Mouse (Mus musculus) kidney, adult 9 months (tissue): ENCODE data around the gene Ccdc154.
"Not testable (repeated sequence)": the region's sequence is repeated elsewhere in the genome, so short reads cannot be mapped to it uniquely, and the experiment has no call there.

Experiments
- DNase-seq: peaks from one replicate; pipeline ENCODE4 v3.0.0; 2022

Ccdc154 gene

DNA sequence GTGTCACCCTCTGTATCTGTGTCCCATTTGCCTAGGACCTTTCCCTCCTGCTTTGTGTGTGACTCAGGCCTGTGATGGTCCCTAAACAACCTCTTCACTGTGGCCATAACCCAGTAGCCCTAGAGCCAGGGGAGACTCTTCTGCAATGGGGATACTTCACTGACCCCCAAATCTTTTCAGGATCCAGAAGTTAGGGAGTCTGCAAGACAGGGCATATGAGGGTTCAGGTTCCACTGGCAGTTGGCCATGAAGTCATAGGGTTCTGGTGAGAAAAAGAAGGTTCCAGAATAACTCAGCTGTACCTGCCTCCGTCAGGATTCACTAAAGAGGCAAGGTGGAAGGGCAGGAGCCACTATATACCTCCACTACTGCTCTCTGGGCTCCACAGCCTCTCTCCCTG, at the start of gene Ccdc154:
Gene Ccdc154 (plus strand): TSS at position 301 of the 400 bp plus-strand sequence.
- DNase-seq, result no peak

DNA sequence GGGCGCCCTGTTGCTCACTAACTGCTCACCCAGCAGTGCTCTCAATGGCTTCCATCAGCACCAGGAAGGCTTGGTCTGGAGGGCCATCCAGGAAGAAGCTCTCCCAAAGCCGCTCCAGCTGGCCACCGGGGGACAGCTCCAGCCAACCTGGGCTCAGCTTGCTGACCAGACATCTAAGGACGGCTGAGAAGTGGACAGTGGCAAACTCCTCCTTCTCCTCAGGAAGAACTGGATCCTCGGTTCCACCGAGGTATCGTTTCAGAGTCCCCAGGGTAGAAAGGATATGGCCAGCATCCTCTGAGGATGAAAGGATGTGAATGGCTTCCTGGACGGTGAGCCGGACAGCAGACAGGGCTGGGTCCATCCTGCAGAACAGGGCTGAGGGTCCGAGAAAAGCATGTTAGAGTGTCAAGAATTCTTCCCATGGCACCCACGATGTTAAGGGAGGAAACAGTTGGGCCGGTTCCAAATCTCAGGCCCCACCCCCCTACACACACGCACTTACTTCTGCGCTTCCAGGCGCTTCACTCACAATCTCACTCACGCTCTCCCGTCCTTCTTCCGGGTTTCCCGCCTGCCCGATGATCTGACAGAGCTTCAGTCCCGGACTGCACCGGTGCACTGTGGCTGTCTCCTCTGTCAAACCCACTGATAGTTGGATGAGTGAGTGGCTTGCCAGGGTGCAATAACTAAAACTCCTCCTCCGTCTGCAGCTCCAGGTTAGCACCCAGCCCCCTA, 47.2 kb upstream of the Ccdc154 start:
- DNase-seq, result no peak

DNA sequence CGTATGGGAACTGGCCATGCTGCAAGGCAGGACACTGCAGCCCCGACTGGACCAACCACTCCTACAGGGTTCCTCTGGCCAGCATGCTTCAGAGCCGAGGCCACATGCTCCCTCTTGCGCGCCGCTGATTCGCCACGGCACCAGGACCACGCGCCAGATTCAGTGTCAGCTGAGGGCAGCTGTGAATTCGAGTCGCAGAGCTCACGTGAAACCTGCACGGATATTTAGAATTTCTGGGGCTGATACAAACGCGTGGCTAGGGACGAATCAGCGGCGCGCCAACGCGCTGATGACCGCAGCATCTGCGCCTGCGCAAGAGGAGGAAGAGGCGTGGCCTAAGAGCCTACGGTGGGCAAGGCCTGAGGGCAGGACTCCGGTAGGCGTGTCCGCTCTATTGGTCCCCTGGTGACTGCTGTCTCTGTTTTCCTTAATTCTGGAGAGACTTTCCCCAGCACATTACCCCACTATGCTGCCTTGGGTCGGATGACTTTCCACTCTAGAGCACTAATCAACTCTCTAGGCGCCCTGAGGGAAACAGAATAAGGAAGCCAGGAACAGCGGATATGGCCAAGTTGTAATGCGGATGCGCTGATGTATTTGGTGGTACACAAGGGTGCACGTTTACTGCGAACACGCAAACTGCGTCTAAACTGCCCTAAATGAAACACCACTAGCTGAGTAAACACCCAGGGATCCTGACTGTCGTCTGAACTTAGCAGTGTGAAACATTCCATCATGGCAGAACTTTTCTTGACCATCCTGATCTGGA, 46.4 kb upstream of the Ccdc154 start, which contains the start of gene Telo2:
Gene Telo2 (minus strand): TSS at position 304 of the 769 bp plus-strand sequence.
- peak; percentile 94 for DNase-seq

DNA sequence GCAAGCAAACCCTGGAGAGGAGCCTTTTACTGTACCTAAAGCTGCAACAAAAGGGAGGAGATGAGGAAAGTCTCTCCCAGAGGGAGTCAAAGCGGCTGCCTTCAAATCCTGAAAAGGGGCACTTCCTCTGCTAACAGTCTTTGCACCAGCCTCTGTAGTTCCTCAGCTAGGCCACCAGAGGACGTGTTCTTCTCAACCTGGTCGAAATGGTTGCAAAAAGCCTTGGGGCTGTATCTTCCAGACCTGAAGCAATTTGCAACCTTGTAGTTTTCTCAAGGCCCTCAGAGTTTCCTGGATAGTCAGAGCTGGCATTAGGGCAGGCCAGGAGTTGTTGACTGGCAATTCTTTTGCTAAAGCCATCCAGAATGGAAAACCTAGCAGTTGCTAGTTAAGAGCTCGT, 45.0 kb upstream of the Ccdc154 start:
- peak; percentile 28 for DNase-seq

DNA sequence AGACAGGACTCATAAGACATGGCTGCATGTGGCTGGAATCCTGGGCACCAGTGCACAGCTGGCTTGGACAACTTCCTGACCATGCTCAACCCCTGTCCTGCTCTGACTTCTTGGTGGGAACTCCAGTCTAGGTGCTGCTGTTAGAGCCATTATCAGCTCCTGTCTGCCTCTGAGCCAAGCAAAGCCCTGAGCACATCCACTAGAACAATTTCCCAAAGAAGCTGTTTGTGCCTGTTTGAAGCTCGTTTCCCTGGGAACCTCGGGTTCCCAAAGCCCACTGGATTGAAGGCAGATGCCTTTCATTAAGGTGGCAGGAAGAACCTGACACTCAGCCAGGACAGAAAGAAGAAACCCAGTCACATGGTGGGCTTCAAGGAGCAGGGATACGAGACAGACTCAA, 41.9 kb upstream of the Ccdc154 start, which contains the start of gene Ptx4:
Gene Ptx4 (plus strand): TSS at position 355 of the 400 bp plus-strand sequence.
- DNase-seq, result no peak

DNA sequence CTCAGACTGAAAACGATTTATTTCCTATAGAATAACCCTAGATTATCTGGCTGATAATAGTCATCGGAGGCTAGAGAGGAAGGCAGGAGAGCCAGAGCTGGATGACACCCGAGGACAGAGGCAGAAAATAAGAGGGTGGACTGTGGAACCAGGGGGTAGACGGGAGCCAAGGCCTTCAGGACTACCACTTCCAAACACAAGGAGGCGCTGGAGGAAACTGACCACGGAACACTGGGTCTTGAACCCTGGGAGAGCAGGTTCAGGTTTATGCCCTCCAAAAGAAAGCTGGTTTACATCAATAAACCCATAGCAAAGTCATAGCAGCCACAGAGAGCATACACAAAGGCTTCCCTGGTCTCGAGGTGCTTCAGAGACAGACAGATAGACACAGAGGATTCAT, 38.3 kb upstream of the Ccdc154 start:
- DNase-seq, result peak; percentile 35

DNA sequence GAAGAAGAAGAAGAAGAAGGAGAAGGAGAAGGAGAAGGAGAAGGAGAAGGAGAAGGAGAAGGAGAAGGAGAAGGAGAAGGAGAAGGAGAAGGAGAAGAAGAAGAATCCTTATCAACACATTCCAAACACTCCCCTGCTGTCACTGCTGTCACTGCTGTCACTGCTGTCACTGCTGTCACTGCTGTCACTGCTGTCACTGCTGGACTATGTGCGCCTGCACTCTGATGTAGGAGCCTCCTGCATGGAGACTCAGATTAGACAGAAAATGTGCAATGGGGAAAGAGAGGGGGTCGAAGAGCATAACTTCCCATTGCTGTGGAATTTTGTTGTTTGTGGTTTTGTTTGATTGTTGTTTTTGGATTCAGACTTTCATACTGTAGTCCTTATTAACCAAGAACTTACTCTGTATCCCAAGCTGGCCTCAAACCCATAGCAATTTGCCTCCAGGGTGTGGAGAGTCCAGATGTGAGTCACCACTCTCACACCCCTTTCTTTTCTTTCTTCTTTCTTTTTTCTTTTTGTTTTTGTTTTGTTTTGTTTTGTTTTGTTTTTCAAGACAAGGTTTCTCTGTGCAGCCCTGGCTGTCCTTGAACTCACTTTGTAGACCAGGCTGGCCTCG, 36.7 kb upstream of the Ccdc154 start:
- DNase-seq, result not testable (repeated sequence)

DNA sequence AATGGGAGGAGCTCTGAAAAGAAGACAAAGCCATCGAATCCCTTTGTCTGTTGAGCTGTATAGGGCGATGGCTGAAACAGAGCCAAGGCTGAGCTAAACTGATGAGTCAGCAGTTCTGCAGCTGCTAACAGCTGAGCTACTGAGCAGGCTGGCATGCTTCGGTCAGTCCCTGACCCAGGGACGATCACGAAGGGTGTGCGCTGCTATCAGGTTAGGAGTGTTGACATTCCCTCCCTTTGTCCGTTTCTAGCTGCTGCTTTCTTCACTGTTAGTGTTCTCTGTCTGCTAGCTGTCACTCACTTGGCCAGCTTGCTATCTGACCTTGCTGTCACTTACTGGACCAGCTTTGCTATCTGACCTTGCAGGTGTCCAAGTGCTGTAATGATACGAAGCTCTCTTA, 35.2 kb upstream of the Ccdc154 start:
- no peak for DNase-seq

DNA sequence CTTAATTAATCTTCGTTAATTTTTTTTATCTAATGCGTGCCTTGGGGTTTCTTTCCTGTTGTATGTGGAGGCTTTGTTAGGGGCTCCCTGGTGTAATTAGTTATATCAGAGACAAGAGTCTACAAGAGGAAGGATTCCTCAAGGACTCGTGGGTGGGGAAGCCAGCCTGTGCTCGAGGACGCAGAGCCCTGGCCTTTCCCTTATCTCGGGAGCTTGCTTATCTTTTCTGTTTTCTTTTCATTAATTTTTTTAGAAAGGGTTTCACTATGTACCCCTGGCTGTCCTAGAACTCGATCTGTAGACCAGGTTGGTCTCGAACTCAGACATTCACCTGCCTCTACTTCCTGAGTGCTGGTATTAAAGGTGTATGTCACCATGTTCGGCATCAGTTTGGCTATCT, 34.6 kb upstream of the Ccdc154 start:
- DNase-seq, result no peak

DNA sequence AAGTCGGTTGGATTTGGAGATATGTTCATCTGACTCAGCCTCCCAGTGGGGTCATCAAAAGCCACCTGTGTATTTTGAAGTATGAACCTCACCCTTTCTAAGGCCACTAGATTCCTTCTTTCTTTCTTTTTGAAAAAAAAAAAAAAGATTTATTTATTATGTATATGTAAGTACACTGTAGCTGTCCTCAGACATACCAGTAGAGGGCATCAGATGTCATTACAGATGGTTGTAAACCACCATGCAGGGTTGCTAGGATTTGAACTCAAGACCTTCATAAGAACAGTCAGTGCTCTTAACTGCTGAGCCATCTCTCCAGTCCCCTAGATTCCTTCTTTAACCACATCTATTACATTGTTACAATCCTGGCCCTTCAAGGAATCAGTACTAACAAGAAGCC, 32.2 kb upstream of the Ccdc154 start:
- no peak for DNase-seq

DNA sequence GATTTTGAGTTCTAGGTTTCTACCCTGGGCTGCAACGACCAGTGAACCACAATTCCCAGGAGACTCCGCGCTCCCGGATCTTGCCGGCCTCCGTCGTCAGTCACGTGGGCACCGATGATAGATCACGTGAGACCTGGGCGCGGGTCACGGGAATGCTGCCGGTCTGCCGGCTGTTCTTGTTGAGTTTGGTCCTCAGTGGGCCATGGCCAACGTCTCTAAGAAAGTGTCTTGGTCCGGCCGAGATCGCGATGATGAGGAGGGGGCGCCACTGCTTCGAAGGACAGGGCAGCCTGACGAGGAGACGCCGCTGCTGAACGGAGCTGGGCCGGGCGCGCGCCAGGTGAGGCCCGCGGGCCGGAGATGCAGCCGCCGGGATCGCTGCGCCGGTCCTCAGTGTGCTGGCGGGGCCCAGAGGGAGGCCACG, 29.0 kb upstream of the Ccdc154 start, which contains the start of gene Clcn7:
Gene Clcn7 (plus strand): TSS at position 117 of the 424 bp plus-strand sequence.
- DNase-seq, result peak; percentile 96

DNA sequence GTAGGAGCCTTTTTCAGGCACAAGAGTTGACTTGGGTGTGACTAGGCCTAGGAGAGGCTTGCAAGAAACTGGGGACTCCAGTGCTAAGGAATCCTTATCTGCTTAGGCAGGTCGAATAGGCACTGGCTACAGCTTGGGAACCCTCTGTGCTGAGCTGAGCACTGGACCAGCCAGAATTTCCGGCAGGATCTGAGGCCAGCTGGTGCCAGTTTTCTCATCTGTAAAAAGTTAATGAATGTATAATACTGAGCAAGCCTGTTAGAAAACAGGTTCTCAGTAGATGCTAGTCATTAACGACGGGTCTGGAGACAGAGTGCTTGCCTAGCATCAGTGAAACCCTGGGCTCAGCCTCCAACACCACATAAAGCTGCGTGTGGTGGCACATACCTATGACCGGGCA, 26.6 kb upstream of the Ccdc154 start:
- DNase-seq, result peak; percentile 77

DNA sequence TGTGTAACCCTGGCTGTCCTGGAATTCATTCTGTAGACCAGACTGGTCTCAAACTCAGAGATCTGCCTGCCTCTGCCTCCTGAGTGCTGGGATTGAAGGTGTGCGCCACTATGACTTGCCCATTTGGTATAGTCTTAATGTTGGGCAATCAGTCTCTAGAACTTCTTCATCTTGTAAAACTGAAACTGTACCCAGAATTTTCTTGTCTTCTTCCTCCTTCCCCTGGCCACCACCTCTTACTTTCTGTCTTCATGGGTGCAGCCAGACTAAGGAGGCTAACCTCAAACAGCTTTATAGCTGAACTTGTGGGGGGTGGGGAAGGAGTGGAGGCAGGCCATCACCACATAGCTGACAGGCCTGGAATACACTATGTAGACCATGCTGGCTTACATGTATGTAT, 23.5 kb upstream of the Ccdc154 start:
- DNase-seq, result no peak

DNA sequence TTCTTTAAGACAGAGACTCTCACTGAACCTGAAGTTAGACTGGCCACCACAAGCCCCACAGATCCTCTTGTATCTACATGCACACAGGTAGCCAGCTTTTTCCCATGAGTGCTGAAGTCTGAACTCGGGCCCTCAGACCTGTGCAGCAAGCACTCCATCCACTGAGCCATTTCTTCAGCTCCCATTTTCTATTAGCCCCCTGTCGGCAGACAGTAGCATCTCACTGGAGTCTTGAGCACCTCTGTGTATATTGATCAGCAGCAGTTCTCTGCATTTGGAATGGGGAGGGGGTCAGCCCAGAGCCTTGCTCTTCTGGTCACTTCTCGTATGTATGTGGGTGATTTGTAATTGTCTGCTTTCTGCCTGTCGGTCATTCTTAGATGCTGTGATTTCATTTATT, 22.3 kb upstream of the Ccdc154 start:
- DNase-seq, result no peak

DNA sequence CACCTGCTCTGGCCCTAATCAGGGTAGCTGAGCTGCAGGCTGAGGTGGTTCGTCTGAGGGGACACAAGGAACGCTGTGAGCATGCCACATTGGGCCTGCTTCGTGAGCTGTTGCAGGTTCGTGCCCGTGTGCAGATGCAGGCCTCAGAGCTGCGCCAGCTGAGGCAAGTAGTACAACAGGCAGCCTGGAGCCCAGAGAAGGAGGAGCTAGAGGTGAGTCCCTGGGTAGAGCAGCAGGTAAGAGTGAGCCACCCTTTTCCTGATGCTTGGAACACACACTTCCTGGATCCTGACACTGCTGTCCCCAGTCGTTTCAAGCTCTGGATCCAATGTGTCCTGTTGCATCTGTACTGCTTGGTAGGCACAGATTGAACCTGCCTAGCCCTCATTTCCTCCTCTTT, 1.1 kb downstream of the Ccdc154 start:
- no peak for DNase-seq

DNA sequence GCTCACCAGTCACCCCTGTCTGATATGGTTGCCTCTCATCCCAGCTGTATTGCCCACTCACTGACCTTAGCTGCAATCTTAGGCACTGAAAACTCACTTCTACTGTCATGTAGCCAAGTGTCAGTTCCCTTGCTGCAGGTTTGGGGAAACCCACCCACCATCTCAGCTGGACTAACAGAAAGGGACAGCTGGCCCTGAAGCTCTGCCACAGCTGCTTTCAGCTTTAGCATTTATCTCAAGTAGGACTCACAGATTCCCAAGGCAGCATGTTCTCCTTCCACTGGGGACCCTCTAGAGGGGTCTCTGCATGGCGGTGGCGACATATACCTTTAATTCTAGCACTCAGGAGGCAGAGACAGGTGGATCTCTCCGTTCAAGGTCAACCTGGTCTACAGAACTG, 2.5 kb downstream of the Ccdc154 start:
- no peak for DNase-seq

DNA sequence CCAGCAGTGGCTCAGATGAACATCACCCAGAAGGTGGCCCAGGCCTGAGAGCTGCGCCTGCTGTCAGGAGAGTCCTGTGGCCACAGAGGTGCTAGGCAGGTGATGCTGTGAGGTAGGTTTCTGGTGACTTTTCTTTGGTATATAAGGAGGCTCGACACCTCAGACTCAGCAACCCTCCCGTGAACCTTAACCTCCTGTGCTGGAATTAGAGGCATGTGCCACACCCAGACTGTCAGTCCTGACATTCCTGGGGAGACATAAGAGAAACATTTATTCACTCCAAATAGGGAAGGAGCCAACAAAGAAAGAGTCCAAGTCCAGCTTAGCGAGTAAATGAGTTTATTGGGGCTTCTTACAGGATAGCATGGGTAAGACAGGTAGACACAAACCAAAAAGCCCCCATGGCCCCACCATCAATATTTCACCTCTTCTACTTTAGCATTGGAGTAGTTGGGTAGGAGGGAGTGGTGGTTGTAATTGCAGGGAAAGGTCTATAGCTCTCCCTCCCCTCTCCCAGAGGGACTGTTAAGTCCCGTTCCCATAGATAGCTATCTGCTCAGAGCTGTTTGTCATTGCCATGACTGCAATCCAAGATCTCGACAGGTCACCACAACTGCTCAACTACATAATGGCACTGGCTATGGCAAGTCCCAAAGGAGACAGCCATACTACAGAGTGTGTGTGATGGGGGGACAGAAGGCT, 3.9 kb downstream of the Ccdc154 start:
- DNase-seq, result no peak

DNA sequence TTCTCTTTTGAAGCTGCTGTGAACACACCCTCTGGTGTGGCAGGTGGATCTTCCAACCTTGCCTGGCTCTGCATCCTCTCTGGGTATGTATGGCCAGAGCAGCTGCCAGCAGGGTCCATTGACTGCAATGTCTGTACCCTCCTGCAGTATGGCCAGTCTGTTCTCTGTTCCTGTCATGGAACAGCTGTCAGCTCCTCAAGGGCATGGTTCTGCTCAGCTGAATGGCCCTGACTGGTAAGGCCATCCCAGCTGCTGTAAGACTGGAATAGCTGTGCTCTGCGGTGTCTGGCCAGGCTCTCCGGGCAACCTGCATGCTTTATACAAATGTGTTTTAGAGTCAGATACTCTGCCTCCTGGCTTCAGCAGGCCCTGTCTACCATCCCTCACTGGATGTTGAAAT, 7.4 kb downstream of the Ccdc154 start:
- DNase-seq, result no peak

DNA sequence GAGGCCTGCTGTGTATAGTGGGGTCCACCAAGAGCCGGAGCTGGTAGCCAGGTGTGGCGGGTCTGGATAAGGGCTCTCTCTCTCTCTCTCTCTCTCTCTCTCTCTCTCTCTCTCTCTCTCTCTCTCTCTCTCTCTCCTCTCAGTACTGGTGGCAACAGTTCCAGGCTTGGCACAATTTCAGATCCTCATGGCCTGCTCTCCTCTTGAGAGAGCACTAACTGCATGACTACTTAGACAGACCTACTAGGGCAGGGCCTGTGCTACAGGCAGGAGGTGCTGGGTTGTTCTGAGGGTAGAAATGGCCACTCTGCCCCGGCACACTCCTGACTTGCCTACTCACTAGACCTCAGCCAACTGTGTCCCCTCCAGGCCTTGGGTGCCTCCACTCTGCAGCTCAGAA, 10.3 kb downstream of the Ccdc154 start:
- no peak for DNase-seq

DNA sequence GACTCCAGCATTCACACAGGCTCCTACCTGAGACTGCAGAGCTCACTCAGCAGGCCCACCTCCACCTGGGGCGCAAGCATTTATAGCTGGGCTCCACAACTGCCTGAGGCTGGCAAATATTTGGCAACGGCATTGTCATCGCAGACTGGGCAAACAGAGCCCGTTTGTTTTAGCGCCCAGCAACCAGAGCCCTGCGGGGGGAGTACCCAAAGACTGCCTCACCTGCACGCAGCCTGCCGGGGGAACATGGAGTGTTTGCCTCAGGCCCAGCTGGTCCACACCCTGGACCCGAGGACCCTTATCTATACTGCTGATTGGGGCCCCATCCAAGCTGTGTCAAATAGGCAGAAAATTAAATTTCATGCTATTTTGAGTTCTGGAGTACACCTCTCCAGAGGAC, 13.2 kb downstream of the Ccdc154 start, which contains the start of gene Gm38655:
Gene Gm38655 (minus strand): TSS at position 61 of the 400 bp plus-strand sequence.
- DNase-seq, result no peak

DNA sequence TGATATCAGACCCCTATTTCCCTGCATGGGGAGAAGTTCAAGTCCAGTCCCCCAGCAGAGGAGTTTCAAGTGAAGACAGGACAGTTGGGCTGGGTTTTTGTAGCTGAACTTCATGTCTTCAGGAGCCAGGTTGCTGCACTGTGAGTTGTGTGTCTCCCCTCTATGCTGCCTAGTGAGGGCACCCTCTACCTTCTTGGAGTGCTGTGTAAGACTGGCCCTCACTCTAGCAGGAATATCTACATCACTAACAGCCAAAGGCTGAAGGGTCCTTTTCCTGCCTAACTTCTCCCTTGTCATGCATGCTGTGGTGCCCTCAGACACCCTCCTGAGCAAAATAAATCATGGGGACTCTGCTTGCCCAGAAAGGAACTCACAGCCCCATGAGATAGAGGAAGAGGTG, 21.0 kb downstream of the Ccdc154 start:
- DNase-seq, result peak; percentile 22

DNA sequence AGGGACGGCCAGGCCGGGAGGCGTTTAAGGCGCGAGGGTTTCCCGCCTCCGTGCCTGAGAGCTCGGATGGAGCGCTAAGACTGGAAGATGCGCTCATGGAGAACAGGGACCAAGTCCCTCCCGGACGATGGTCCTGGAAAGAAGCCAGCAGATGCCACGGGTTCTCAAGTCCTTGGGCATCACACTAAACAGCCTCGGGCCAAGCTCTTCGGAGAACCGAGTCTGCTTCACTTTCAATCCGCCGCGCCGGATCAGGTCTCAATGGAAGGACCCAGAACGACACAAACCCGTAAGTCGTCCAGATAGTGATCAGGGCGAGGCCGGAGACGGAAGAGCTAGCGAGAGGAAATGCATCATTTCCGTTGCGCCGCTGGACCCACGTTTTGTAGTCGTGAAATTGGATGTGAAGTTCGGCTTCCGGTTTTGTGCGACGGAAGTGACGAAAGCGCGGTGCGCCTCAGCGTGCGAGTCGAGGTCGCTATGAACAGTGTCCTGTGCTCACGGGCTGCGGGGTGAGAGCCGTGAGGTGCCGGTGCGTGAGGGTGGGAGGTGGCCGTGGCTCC, 21.9 kb downstream of the Ccdc154 start, which contains the start of gene BC003965:
Gene BC003965 (plus strand): TSS at position 426 of the 563 bp plus-strand sequence.
- DNase-seq, result peak; percentile 98
